Mouse (Mus musculus): ENCODE results near the gene Zscan10.
A peak's percentile ranks its signal among the peaks of the same experiment; 100 is the strongest.

Zscan10 gene

DNA sequence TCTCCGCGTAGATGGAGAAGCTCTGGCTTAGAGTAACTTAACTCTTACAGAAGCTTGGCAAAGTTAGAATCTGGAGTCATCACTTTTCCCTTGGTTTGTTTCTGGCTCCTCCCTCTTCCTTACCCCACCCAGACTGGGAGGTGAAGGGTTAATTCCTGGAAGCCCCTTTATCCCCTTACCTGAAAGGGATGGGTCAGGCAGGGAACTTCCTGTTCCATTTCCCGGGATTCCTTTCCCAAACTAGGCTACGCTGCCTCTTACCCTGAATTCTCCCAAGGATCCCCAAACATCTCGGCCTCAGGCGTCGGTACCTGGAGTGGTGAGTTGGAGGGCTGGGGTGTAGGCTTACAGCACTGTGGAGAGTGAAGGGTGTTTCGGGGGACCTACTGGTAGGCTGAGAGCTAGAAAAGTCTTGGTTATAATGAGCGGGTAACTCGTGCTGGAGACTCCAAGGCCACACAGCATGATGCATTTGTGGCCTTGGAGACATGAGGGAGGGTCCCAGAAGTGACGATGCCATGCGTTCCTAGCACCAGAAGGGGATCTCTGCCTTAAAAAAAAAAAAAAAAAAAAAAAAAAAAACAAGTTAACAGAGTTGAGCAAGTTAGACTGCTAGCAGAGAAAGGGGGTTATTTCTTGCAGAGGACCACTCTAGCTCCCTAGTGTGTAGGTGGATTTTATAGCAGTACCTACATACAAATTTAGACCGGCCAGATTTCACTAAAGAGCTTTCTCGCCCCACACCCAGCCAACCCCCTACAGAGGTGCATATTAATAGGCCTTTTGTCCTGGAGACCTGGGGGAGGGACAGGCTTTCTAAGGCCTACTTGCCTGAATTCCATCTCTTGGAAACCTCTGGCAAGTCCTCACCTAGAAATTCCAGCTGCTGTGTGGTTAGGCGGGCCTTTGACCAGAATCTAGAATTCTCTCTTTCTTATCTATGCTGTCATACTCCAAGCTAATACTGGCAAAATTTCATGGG is at the start of gene Zscan10:
Gene Zscan10 (plus strand): TSS at position 216 of the 982 bp plus-strand sequence.
- no peak for DNase-seq (ENCODE audit: extremely low spot score, low spot score)

DNA sequence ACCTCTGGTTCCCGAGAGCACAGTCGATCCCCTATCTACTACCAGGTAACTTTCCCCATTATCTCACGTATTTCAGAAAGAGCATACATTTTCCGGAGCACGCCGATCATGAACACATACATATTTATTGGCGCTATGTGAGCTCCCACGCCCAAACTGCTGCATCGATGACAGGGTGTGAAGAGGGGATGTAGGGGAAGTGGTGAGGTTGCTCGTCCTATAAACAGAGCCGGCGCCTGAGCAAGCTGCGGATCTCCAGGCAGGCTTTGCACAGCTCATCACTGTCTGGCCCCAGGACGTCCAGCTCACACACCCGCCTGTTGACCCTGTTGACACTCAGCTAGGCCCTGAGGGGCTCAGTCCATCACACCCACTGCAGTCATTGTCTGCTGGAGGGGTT is 49.8 kb upstream of the Zscan10 start:
- no peak for DNase-seq (ENCODE audit: extremely low spot score, low spot score)

DNA sequence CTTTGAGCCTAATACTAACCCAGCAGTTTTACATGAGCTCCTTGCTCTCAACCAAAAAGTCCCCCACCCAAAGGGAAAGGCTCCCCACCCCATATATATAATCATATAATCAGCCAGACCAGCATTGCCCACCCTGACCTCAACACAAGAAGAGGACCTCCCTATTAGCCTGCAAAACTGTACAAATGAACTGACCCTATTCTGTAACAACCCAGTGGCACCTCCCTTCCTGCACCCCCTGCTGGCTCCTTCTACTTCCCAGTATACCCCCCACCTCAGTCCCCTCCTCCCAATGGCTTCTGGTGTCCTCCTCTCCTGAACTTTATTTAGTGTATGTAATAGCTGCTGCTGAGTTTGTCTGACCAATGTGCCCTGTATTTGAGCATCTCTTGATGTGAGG is 49.2 kb upstream of the Zscan10 start:
- DNase-seq (ENCODE audit: extremely low spot score, low spot score), result no peak

DNA sequence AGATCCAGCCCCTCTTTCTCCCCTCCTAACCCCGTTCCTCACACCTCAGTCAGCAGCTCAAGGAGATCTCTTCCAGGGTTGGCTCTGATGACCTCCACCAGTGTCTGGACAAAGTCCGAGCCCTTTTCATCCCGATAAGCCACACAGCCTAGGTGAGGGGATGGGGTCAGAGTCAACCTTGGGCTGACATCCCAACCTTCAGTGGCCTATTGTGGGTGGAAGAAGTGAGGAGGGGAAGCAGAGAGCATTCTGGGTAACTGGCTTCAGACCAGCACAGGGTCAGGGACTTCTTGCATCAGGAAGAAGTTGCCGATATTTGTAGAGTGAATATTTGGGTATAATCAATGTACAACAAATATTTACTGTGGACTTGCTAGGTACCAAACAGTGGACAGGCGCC is 48.7 kb upstream of the Zscan10 start:
- DNase-seq (ENCODE audit: extremely low spot score, low spot score), result no peak

DNA sequence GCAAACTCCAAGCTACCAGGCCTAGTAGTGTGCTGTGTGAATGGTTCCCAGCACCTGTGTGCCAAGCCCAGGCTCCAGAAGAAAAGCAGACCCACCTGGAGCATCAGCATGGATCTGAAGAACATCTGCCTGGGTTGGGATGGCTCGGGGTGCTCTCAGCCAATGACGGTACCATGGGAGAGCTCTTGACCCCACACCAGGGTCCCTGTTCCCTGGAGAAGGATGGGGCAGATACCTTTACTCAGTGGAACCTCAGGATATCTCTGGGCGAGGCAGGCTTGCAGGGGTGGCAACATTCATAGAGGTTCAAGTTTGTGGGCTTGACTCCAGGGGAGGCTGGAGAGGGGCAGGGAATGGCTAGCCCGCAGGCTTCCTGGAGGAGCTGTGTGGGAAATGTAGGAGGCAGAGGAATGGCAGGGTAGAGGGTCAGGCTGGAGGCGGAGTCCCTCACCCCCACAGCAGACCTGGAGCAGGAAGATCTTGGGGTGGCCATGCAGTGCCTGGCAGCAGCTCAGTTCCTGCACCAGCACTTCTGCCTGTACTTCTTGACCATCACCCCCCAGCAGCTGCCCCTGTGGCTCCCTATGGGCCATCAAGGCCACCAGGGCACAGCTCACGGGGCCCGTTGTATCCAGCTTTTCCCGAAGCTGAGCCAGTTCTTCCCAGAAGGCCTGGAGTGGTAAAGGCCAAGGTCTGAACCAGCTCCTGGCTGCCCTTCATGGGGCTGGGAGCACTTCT is 47.6 kb upstream of the Zscan10 start:
- no peak for DNase-seq (ENCODE audit: extremely low spot score, low spot score)

DNA sequence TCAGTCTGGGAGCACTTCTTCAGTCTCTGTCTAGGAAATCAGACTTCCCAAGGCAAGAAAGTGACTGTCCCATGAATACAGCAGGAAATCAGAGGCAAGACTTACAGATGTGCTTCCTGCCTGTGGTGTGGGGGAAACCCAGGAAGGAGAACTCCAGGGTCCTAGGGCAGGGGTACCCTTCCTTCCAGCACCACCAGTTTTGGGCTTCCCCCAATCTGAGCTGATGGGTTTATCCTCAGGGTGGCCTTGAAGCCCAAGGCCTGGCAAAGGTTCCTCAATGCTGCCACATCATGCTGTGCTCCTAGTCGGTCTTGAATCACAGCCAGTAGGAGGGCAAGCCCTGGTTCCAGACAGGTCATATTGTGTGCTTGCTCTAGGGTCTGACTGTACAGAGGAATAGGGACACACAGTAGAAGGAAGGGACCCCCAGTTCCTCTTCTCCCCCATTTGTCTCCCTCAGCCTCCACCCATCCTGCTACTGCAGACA is 47.0 kb upstream of the Zscan10 start:
- DNase-seq (ENCODE audit: extremely low spot score, low spot score), result no peak

DNA sequence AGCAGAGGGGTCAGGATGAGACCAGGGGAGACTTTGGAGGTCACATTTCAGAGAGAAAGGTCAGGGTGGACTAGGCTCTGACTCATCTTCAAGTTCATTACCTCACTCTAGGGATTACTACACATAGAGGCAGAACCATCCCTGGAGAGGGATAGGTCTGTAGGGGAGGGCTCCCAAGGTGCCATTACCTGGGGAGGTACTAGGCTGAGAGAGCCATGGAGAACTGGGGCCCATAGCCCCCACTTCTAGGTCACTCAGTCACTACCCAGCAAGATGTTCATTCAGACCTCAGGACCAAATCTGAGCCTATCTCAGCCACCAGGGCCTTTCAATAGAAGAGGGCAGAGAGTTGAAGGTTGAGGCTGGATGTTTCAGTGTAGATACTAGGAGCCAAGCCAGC is 46.3 kb upstream of the Zscan10 start:
- DNase-seq (ENCODE audit: extremely low spot score, low spot score), result no peak

DNA sequence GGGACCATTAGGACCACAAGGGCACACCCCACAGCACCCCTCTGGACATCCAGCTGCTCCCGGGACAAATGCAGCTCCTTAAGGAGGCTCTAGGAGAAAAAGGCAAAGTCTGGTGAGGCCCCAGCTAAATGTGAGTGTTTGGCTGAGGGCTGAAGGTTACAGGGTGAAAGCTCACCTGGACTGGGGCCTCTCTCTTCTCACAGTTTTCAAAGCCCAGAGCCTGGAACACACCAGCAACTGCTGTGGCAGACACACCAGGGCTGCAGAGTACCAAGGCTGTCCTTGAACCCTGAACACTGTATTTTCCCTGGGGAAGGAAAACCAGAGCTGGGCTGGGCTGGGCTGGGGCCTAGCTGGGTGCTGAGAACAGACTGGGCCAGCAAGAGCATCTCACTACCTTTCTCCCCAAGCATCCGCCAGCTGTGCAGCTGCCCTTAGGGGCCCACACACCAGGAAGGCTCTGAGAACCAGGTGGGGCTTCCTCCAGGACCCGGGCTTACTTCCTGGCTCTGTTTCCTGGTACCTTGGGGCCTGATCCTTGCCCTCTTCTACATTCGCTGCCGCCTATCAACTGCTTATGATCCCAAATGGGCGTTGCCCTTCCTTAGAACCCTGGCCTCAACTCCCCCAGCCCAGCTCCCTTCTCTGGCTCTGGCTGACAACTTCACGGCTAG is 45.3 kb upstream of the Zscan10 start:
- DNase-seq (ENCODE audit: extremely low spot score, low spot score), result no peak

DNA sequence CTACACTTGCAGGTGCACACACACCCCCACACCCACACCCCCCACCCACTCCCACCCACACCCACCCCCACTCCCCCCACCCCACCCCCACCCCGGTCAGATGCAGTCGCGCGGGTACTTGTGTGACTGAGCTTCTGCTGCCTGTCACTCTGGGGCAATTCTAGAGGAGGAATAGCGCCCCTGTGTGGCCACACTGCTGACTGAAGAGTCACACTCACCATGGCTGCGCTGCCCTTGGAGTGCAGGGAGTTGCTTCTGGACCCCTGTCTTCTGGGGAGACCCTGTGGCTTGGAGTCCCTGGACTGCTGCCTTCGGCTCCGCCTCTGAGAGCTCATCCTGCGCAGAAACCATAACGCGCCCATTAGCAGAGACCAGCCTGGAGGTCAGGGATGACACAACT is 40.9 kb upstream of the Zscan10 start:
- DNase-seq (ENCODE audit: extremely low spot score, low spot score), result peak; percentile 35

DNA sequence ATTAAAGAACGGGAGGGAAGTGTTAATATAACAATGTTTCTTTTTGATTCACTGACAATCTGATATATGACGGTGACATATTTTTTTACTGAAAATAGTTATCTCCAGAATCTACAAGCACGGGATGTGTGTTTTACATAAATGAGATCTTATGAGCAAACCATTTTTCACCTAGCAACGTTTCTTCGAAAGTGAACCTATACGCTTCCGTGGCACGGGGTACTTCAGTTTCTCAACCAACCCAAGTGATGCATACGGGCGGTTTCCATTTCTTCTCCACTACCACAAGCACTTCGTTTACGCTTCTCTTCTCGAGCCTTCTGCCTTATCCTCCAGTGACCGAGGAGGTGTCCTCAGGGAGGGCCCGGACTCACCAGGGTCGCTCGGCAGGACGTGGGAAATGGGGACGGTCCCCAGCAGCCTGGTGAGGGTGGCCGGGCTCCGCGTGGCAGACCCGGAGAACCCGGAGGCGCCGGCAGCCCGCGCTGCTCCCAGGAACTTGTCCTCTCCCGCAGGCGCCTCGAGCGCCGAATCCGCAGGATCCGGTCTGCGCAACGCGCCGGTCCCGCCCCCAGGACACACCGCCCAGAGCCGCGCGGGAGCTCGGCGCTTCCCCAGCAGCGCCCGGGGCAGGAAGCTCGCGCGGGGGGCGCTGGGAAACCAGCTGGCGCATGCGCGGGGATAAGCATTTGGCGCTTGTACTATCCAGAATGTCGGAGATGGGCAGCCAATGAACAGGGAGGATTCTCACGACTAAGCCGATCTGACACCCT is 36.9 kb upstream of the Zscan10 start, which contains the start of gene Zfp213:
Gene Zfp213 (minus strand): TSS at position 644 of the 773 bp plus-strand sequence.
- peak; percentile 90 for DNase-seq (ENCODE audit: extremely low spot score, low spot score)

DNA sequence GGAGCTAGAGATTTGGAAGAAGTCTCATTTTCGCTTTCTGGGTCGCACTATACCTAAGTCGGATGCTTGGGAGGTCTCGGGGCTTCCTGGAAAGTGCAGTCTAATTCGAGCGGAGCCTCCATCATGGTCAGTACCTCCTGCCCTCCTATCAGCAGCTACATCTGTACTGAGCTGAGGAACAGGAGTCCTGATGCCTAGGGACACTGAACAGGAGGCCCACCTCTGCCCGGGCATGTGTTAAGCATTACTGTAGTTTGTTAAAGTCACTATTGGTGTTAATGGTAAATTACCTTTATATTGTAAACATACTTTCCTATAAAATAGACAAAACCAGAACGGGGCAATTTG is 36.3 kb upstream of the Zscan10 start:
- DNase-seq (ENCODE audit: extremely low spot score, low spot score), result no peak

DNA sequence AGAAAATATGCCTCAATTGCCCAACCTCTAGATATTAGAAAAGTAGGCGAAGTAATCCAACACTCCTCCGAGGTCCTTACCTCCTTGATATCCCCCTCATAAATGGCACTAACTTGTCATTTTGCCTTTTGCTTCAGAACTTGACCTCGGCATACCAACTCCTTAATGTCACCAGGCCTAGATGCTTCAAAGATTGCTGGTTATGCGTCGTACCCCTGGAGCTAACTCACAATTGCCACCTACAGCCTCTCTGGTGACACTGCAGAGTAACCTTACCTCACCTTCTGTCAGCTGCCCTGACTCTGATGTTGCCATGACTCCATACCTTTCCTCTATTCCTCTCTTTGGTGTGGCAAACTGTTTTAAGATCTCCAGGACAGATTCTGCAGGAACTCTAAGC is 33.9 kb upstream of the Zscan10 start:
- DNase-seq (ENCODE audit: extremely low spot score, low spot score), result no peak

DNA sequence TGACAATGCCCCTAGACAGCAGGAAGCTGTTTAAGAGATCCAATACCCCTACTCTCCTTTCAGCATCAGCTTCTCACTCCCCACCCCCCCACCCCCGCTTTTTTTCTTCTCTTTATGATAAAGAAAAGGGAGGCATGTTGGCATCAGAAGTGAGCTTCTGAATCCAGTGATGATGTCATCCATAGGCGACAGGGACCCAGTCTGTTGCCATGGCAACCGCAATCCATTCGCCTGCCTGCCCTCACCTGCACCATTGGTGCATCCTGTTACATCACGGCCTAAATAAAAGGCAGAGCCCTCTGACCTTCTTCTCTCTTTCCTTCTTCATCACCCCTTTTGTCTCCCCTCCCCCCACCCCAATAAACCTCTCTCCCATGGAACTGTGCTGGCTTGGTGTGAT is 32.3 kb upstream of the Zscan10 start:
- DNase-seq (ENCODE audit: extremely low spot score, low spot score), result no peak

DNA sequence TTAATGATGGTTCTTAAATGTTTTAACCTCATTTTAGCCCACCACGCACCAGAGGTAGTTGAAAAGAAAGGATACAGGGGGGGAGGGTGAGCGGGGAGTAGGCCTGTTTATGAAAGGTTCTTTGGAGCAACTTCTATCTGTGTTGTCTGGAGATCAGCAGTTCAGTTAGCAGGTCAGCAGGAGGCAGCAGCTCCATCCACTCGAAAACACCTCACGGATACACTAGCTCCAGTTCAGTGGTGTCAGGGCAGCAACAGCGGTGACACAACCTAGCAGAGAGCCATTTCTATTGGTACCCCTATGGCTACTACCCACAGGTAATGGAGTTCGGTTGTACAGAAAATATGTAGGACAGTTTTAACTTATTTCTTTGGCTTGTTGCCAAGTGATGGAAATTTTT is 30.6 kb upstream of the Zscan10 start:
- no peak for DNase-seq (ENCODE audit: extremely low spot score, low spot score)

DNA sequence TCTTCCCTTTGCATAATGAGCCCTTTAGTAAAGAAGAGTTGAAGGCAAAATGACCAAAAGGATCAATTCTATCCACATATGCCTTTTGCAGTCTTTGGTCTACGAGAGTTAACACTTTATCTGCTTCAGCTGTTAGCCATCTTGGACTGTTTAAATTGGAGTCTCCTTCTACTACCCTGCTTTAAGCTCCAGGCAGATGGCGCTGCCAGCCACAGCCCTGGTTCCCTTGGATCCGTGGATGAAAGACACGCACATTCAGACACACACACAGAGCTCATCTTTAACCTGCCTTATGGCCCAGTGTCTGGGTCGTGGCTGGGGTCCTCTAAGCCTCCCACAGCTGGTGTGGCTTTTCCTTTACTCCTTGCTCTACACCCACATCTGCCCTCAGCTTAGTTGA is 29.6 kb upstream of the Zscan10 start:
- peak; percentile 20 for DNase-seq (ENCODE audit: extremely low spot score, low spot score)

DNA sequence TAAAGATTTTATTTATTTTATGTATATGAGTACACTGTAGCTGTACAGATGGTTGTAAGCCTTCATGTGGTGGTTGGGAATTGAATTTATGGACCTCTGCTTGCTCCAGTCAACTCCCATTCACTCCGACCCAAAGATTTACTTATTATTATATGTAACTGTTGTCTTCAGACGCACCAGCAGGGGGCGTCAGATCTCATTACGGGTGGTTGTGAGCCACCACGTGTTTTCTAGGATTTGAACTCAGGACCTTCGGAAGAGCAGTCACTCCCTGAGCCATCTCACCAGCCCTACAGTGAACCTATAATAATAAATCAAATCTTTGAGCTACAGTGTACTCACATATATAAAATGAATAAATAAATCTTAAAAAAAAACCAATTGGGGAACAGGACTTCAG is 28.6 kb upstream of the Zscan10 start:
- DNase-seq (ENCODE audit: extremely low spot score, low spot score), result no peak

DNA sequence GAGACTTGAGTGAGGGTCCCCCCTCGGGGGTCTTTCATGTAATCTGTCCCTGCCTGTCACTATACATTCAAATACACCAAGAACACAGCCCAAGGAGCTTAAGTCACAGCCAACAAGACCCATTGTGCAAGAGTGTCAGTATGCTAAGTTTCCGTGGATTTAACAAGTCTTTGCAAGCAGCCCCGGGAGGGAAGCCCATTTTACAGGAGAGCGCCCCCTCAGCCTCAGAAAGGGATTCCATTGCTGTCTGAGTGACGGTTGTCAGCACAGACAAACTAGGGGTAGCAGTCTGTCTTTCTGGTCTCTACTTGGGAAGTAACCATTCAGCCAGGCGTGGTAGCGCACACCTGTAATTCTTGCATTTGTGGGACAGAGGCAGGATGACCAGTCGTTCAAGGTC is 26.5 kb upstream of the Zscan10 start:
- no peak for DNase-seq (ENCODE audit: extremely low spot score, low spot score)

DNA sequence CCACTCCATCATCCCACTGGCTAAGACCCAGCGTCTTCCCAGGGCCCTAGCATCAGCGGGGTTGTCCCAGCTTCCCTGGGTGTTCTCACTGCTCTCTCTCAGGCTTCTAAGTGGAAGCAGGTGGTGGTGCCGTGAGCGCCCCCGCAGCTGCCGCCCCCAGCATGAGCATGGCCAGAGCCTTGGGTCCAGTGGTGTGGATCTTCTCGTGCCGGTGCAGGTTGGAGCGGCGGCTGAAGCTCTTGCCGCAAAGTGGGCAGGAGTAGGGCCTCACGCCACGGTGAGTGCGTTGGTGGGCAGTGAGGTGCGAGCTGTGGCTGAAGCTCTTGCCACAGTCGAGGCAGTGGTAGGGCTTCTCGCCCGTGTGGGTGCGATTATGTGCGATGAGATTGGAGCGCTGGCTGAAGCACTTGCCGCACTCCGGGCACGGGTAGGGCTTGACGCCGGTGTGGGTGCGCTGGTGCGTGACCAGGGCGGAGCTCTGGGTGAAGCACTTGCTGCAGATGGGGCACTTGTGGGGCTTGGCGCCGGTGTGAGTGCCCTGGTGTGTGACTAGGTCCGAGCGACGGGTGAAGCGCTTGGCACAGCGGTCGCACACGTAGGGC is 24.6 kb upstream of the Zscan10 start:
- no peak for DNase-seq (ENCODE audit: extremely low spot score, low spot score)

DNA sequence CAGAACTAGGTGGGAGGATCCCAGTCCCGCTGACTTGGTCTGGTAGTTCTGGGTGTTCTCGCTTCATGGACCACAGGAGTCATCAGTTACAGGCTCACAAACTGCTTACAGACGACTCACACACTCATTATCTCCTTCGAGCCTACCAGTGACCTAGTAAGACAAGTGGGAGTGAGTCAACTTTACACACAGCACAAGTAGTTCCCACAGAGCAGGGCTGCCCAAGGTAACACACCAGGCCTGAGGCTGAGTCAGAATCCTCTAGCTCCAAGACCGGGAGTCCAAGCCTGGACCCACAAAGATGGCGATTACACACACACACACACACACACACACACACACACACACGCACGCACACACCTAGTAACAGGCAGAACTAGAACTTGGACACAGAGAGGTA is 15.9 kb upstream of the Zscan10 start:
- DNase-seq (ENCODE audit: extremely low spot score, low spot score), result no peak

DNA sequence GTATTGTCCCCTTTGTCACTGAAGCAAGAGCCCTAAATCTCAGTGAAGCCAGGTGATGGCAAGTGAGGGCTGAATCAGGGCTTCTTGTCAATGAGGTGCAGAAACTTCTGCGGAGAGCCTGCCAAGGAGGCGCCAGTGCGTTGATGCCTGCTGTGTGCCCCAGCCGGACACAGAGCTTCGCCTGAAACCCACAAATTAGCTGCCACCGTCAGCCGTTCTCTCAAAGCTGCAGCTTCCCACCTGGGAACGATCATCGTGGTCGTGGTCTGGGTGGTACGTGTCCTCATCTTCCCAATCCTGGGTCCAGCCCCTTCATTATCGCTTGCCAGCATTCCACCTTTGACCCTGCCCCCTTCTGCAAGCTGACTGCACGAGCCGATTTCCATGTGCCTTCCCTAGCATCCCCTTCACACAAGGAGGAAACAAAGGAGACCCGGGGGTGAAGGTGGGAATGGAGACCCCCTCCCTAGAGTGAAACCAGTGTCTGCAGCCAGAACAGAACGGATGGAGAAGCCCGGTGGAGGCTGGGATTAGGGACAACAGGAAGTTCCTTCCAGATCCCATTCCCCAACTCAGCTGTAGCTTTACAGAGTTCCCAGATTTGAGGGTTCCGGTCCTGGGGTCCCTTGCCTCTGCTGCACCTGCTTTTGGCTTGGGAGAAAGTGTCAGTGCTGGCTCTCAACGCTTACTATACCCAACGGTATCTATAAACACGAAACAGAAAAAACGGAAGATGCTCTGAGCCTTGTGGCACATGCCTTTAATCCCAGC is 14.8 kb upstream of the Zscan10 start:
- DNase-seq (ENCODE audit: extremely low spot score, low spot score), result peak; percentile 76

Measured in neural tube, embryonic 10.5 days (tissue).